Comparison of ENCODE assay signal across 8 mouse cellular contexts in the genomic region with DNA sequence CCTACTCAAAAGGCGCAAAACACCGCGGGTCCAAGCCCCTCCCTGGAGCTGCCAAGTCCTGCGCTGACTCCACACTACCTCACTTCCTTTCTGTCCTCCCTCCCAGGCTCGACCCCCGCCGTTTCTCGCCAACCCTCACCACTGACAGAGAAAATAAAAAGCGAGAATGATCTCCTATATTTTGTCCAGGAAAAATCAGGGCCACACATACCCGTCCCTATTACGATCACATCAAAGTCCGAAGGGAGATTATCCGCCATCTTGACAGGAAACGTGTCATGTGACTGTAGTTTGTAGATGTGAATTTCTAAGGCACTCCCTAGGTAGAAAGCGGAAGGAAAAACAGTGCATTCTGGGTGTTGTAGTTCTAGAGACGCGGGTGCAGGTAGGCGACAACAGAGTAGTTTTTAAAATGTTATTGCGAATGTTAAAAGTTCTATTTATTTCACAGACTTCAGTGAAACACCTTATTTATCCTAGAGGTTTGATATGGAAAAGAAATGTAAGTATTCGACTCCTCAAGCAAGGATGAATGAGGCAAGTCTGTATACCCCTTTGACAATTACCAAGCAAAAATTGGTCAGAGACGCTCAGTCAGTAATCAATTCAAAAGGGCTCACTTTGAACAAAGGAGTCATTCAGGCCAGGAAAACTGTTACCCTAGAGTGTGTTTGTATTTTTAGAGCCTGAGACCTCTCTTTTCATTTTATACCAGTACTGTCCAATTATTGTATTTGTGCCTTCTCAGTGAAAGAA. TPM values are rescaled to one million over a fixed set of nuclear protein-coding genes. Genes with fewer than 3 reads are reported as not detected.
DNase-seq lines count a peak whose midpoint lies in the region; ATAC-seq lines count a peak whose summit lies in the region.

TSS of gene Chm (minus strand) at position 288 of the 756 bp plus-strand sequence.

- ATAC-seq in forebrain, embryonic 14.5 days = peak; percentile 96
- ATAC-seq in neural tube, embryonic 14.5 days (ENCODE audit: low read depth) = peak; percentile 96

- peak; percentile 74 for DNase-seq in MN1 (ENCODE audit: low spot score)
- peak; percentile 57 for DNase-seq in cerebellum, adult 11-12 months
- peak; percentile 92 for DNase-seq in forebrain, embryonic 14.5 days (ENCODE audit: low spot score)
- peak; percentile 20 to 48 for DNase-seq in heart, postnatal 36 days
- DNase-seq in layer of hippocampus, adult 18-20 months (ENCODE audit: low spot score in 2 of 2) = peak; percentile 39 to 69
- DNase-seq in lung, adult 18-20 months = peak; percentile 21 to 59
- peak; percentile 49 for DNase-seq in testis, postnatal 10 days (ENCODE audit: low spot score)

- no peaks in the 10 kb centered on the region for H3K9me3 ChIP-seq in forebrain, embryonic 14.5 days (replicated peaks; ENCODE audit: control insufficient read depth, low read length)
- no peaks in the 10 kb centered on the region for H3K9me3 ChIP-seq in neural tube, embryonic 14.5 days (ENCODE audit: control insufficient read depth, low read length)

- peak within 1 kb of the TSS; percentile 58 for H3K9ac ChIP-seq in forebrain, embryonic 14.5 days (ENCODE audit: low read length)
- H3K9ac ChIP-seq in neural tube, embryonic 14.5 days (replicated peaks; ENCODE audit: low read depth, low read length) = peak within 1 kb of the TSS; percentile 51

- H3K27me3 ChIP-seq in forebrain, embryonic 14.5 days (replicated peaks; ENCODE audit: control insufficient read depth, insufficient read depth, low read length) = no peaks in the 10 kb centered on the region
- no peaks in the 10 kb centered on the region for H3K27me3 ChIP-seq in neural tube, embryonic 14.5 days (ENCODE audit: control insufficient read depth, insufficient read depth, low read length)

- no peaks in the 10 kb centered on the region for H3K4me1 ChIP-seq in forebrain, embryonic 14.5 days (ENCODE audit: control insufficient read depth, insufficient read depth, low read length)
- H3K4me1 ChIP-seq in neural tube, embryonic 14.5 days (ENCODE audit: control insufficient read depth, insufficient read depth, low read length) = no peaks in the 10 kb centered on the region

- peak within 1 kb of the TSS; percentile 52 for H3K4me2 ChIP-seq in forebrain, embryonic 14.5 days (ENCODE audit: low read length)
- H3K4me2 ChIP-seq in neural tube, embryonic 14.5 days (ENCODE audit: low read depth, low read length) = peak within 1 kb of the TSS; percentile 45

- no peaks in the 10 kb centered on the region for H3K36me3 ChIP-seq in forebrain, embryonic 14.5 days (ENCODE audit: control insufficient read depth, insufficient read depth, low read length)
- H3K36me3 ChIP-seq in neural tube, embryonic 14.5 days (ENCODE audit: control insufficient read depth, insufficient read depth, low read length) = no peaks in the 10 kb centered on the region

- intact Hi-C loops in heart, postnatal 36 days (cut with DNase I) = no loop called here

- peak within 1 kb of the TSS; percentile 75 for H3K27ac ChIP-seq in forebrain, embryonic 14.5 days (ENCODE audit: low read depth, low read length)
- H3K27ac ChIP-seq in neural tube, embryonic 14.5 days (ENCODE audit: low read depth, low read length) = peak within 1 kb of the TSS; percentile 78

- peak within 1 kb of the TSS; percentile 41 for H3K4me3 ChIP-seq in forebrain, embryonic 14.5 days (ENCODE audit: low read depth, low read length)
- H3K4me3 ChIP-seq in neural tube, embryonic 14.5 days (ENCODE audit: low read depth, low read length) = peak within 1 kb of the TSS; percentile 44

- WGBS in forebrain, embryonic 14.5 days = 22% methylated on average over 21 of the region's 21 CpGs
- WGBS in neural tube, embryonic 14.5 days = 15% methylated on average over 21 of the region's 21 CpGs

RNA-seq across cellular contexts. Expression of gene Chm, which starts in this region (rescaled TPM):
- polyA plus RNA-seq in forebrain, embryonic 14.5 days (2014; fragmentation: Nextera tagmentation; extraction: Ambion mirVana) = 17.9 and 19.5 TPM in 2 replicates
- total RNA-seq in heart, postnatal 36 days (2021) = 10 to 100 TPM; 12.9 to 14.3 TPM
- 10 to 100 TPM; 39.3 to 40.0 TPM for total RNA-seq in layer of hippocampus, adult 18-20 months (2021)
- polyA plus RNA-seq in neural tube, embryonic 14.5 days (2014; fragmentation: Nextera tagmentation; extraction: Ambion mirVana) = 18.4 and 22.2 TPM in 2 replicates

Comparison
In these comparisons a context has a peak if more than half of its experiments do, and no peak if none do; other contexts are left out.
1. Peak in every context shown above with its lines: DNase-seq, ATAC-seq, H3K4me3 ChIP-seq and H3K27ac ChIP-seq.
2. DNase-seq: peak in every context shown above with its lines; median percentile 92 in forebrain, embryonic 14.5 days; 74 in MN1; 57 in cerebellum, adult 11-12 months; 54 in layer of hippocampus, adult 18-20 months; 49 in testis, postnatal 10 days; 40 in lung, adult 18-20 months; 34 in heart, postnatal 36 days.